Comparison of ENCODE assay signal across 8 mouse cellular contexts in genomic region chr4:151989110-151989488, GRCm38 (mm10). TPM values are rescaled to one million over a fixed set of nuclear protein-coding genes. Genes with fewer than 3 reads are reported as not detected.
DNase-seq lines count a peak whose midpoint lies in the region; ATAC-seq and TF ChIP-seq lines count a peak whose summit lies in the region.

No protein-coding gene starts in this region.

- DNase-seq in heart, adult 8-10 months (ENCODE audit: low spot score): no peak
- no peak for DNase-seq in hindbrain, embryonic 10.5 days (ENCODE audit: low spot score)
- DNase-seq in right cerebral cortex, postnatal 4 days: no peak
- DNase-seq in kidney, postnatal 10 days: no peak
- no peak for DNase-seq in spleen, postnatal 14 days (ENCODE audit: low spot score in 2 of 2)

- 35% methylated on average over 6 of the region's 6 CpGs for WGBS in heart, embryonic 15.5 days
- 52% methylated on average over 6 of the region's 6 CpGs for WGBS in bone marrow, adult 2 months
- 28% methylated on average over 6 of the region's 6 CpGs for WGBS in hindbrain, embryonic 10.5 days
- WGBS in midbrain, embryonic 12.5 days: 34% methylated on average over 6 of the region's 6 CpGs

- peak overlapping the region; percentile 83 for H3K27ac ChIP-seq in heart, embryonic 15.5 days
- no peak overlapping the region for H3K27ac ChIP-seq in bone marrow, adult 2 months (ENCODE audit: control insufficient read depth, insufficient read depth, low read depth, low read length, poor library complexity)
- peak overlapping the region; percentile 96; the same call in 1 of the 2 replicates for H3K27ac ChIP-seq in hindbrain, embryonic 10.5 days
- peak overlapping the region; percentile 68 for H3K27ac ChIP-seq in midbrain, embryonic 12.5 days (replicated peaks)

- H3K27me3 ChIP-seq in heart, embryonic 15.5 days: no peaks in the 10 kb centered on the region
- no peaks in the 10 kb centered on the region for H3K27me3 ChIP-seq in hindbrain, embryonic 10.5 days (ENCODE audit: insufficient read depth, poor library complexity, severe bottlenecking)
- no peaks in the 10 kb centered on the region; the same call in 1 of the 2 replicates for H3K27me3 ChIP-seq in midbrain, embryonic 12.5 days

- no peak for TF ChIP-seq POLR2A in bone marrow, adult 2 months (IDR thresholded peaks at IDR 0.05; ENCODE audit: borderline replicate concordance, control insufficient read depth, low read depth, low read length)

- no peak for TF ChIP-seq CTCF in bone marrow, adult 2 months (IDR thresholded peaks at IDR 0.05; ENCODE audit: control insufficient read depth, insufficient read depth, low read length)

- H3K4me2 ChIP-seq in heart, embryonic 15.5 days: peak overlapping the region; percentile 83
- H3K4me2 ChIP-seq in midbrain, embryonic 12.5 days (replicated peaks): peak overlapping the region; percentile 84

- H3K9ac ChIP-seq in heart, embryonic 15.5 days: peak overlapping the region; percentile 94
- peak overlapping the region; percentile 96 for H3K9ac ChIP-seq in midbrain, embryonic 12.5 days (replicated peaks)

- H3K36me3 ChIP-seq in heart, embryonic 15.5 days: peaks cover 26% of the 10 kb centered on the region
- H3K36me3 ChIP-seq in hindbrain, embryonic 10.5 days: peaks cover 51% of the 10 kb centered on the region
- peaks cover 28% of the 10 kb centered on the region for H3K36me3 ChIP-seq in midbrain, embryonic 12.5 days

- no peak for ATAC-seq in heart, embryonic 15.5 days (replicated peaks; ENCODE audit: insufficient number of reproducible peaks, insufficient read depth, low FRiP score, low read depth)
- ATAC-seq in midbrain, embryonic 12.5 days (ENCODE audit: low FRiP score, low read depth): peak; percentile 16; the same call in 1 of the 2 replicates

- H3K4me3 ChIP-seq in heart, embryonic 15.5 days: peak overlapping the region; percentile 96
- H3K4me3 ChIP-seq in bone marrow, adult 2 months (replicated peaks; ENCODE audit: control insufficient read depth, low read depth, low read length): peak overlapping the region; percentile 77
- H3K4me3 ChIP-seq in hindbrain, embryonic 10.5 days: peak overlapping the region; percentile 93
- H3K4me3 ChIP-seq in midbrain, embryonic 12.5 days: peak overlapping the region; percentile 90

- no peaks in the 10 kb centered on the region for H3K9me3 ChIP-seq in heart, embryonic 15.5 days (replicated peaks)
- no peaks in the 10 kb centered on the region for H3K9me3 ChIP-seq in hindbrain, embryonic 10.5 days
- no peaks in the 10 kb centered on the region for H3K9me3 ChIP-seq in midbrain, embryonic 12.5 days

- peaks cover 43% of the 10 kb centered on the region for H3K4me1 ChIP-seq in heart, embryonic 15.5 days (replicated peaks)
- H3K4me1 ChIP-seq in bone marrow, adult 2 months (ENCODE audit: control insufficient read depth, insufficient read depth, low read length): no peaks in the 10 kb centered on the region; the same call in 1 of the 2 replicates
- peaks cover 62% of the 10 kb centered on the region for H3K4me1 ChIP-seq in hindbrain, embryonic 10.5 days (replicated peaks)
- peaks cover 34% of the 10 kb centered on the region for H3K4me1 ChIP-seq in midbrain, embryonic 12.5 days

RNA-seq across cellular contexts. Expression of gene Thap3, which starts 0.3 kb away (rescaled TPM):
- polyA plus RNA-seq in heart, embryonic 15.5 days (2015; fragmentation: Nextera tagmentation; extraction: Ambion mirVana): 26.3 and 34.4 TPM in 2 replicates
- 10 to 100 TPM; 12.4 to 15.8 (median 13.6) TPM for total RNA-seq in heart, adult 8-10 months (2022)
- polyA plus RNA-seq in bone marrow, adult 2 months (2011; ENCODE audit: insufficient read depth, insufficient read length, low replicate concordance, missing spikeins): 16.4 and 23.6 TPM in 2 replicates
- 34.5 and 36.2 TPM in 2 replicates for polyA plus RNA-seq in hindbrain, embryonic 10.5 days (2016; fragmentation: Nextera tagmentation; extraction: Ambion mirVana)
- polyA plus RNA-seq in midbrain, embryonic 12.5 days (2016; fragmentation: Nextera tagmentation; extraction: Ambion mirVana): 30.9 and 33.9 TPM in 2 replicates

RNA-seq across cellular contexts. Expression of gene Phf13, which starts 7.0 kb away (rescaled TPM):
- polyA plus RNA-seq in heart, embryonic 15.5 days (2015; fragmentation: Nextera tagmentation; extraction: Ambion mirVana): 15.2 and 20.7 TPM in 2 replicates
- 1 to 10 TPM; 4.6 to 5.7 (median 5.1) TPM for total RNA-seq in heart, adult 8-10 months (2022)
- 1.9 and 2.8 TPM in 2 replicates for polyA plus RNA-seq in bone marrow, adult 2 months (2011; ENCODE audit: insufficient read depth, insufficient read length, low replicate concordance, missing spikeins)
- polyA plus RNA-seq in hindbrain, embryonic 10.5 days (2016; fragmentation: Nextera tagmentation; extraction: Ambion mirVana): 30.7 TPM in 2 replicates
- polyA plus RNA-seq in midbrain, embryonic 12.5 days (2016; fragmentation: Nextera tagmentation; extraction: Ambion mirVana): 25.8 and 28.9 TPM in 2 replicates

RNA-seq across cellular contexts. Expression of gene Klhl21, which starts 19.5 kb away (rescaled TPM):
- polyA plus RNA-seq in heart, embryonic 15.5 days (2015; fragmentation: Nextera tagmentation; extraction: Ambion mirVana): 26.1 and 30.9 TPM in 2 replicates
- 100 to 1,000 TPM in 1 of 4 experiments, 10 to 100 TPM in 3; 87.7 to 109 (median 93.7) TPM for total RNA-seq in heart, adult 8-10 months (2022)
- polyA plus RNA-seq in bone marrow, adult 2 months (2011; ENCODE audit: insufficient read depth, insufficient read length, low replicate concordance, missing spikeins): 3.5 and 6.6 TPM in 2 replicates
- 7.7 and 8.7 TPM in 2 replicates for polyA plus RNA-seq in hindbrain, embryonic 10.5 days (2016; fragmentation: Nextera tagmentation; extraction: Ambion mirVana)
- 4.7 and 5.4 TPM in 2 replicates for polyA plus RNA-seq in midbrain, embryonic 12.5 days (2016; fragmentation: Nextera tagmentation; extraction: Ambion mirVana)

RNA-seq across cellular contexts. Expression of gene Zbtb48, which starts 38.4 kb away (rescaled TPM):
- polyA plus RNA-seq in heart, embryonic 15.5 days (2015; fragmentation: Nextera tagmentation; extraction: Ambion mirVana): 10.6 and 14.1 TPM in 2 replicates
- total RNA-seq in heart, adult 8-10 months (2022): 1 to 10 TPM; 3.8 to 5.7 (median 5.0) TPM
- polyA plus RNA-seq in bone marrow, adult 2 months (2011; ENCODE audit: insufficient read depth, insufficient read length, low replicate concordance, missing spikeins): 7.7 and 21.0 TPM in 2 replicates
- 23.3 and 25.9 TPM in 2 replicates for polyA plus RNA-seq in hindbrain, embryonic 10.5 days (2016; fragmentation: Nextera tagmentation; extraction: Ambion mirVana)
- polyA plus RNA-seq in midbrain, embryonic 12.5 days (2016; fragmentation: Nextera tagmentation; extraction: Ambion mirVana): 20.8 and 23.4 TPM in 2 replicates

RNA-seq across cellular contexts. Expression of gene Tas1r1, which starts 49.3 kb away (rescaled TPM):
- polyA plus RNA-seq in heart, embryonic 15.5 days (2015; fragmentation: Nextera tagmentation; extraction: Ambion mirVana): 0.25 and 0.46 TPM in 2 replicates
- total RNA-seq in heart, adult 8-10 months (2022): not detected
- 1.0 TPM in 1 of 2 replicates, not detected in the other for polyA plus RNA-seq in bone marrow, adult 2 months (2011; ENCODE audit: insufficient read depth, insufficient read length, low replicate concordance, missing spikeins)
- polyA plus RNA-seq in hindbrain, embryonic 10.5 days (2016; fragmentation: Nextera tagmentation; extraction: Ambion mirVana): 0.65 and 0.67 TPM in 2 replicates
- 0.59 and 1.3 TPM in 2 replicates for polyA plus RNA-seq in midbrain, embryonic 12.5 days (2016; fragmentation: Nextera tagmentation; extraction: Ambion mirVana)
